Mouse (Mus musculus): ENCODE measurements around the gene Socs1. TPM values are rescaled to one million over a fixed set of nuclear protein-coding genes. Genes with fewer than 3 reads are reported as not detected.

Gene Socs1
- polyA plus RNA-seq, 1 experiment, result 279 TPM

DNA sequence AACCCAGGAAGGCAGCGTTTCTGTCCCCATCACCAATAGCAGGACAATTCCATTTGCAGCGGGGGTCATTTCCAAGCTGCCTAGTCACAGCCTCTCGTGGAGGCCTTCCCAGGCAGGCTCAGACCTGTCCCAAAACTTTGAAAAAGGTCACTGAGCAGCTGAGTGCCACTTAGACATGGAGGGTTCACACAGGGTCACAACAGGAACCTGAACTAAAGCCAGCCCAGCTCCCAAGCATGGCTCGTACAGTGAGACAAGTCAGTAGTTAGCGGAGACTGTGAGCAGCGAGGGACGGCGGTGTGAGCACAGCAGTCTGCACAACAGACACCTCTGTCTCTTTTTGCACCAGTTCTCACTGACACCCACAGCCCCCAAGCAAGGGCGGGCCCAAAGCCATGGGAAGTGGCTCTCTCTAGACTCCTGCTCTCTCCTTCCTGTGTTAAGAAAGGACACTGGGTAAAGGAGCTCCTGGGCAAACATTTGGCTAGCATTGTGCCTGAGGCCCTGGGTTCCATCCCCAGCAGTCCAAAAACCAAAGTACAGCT lies 45.4 kb downstream of the Socs1 start:
- no peak overlapping the region for H3K4me3 ChIP-seq (ENCODE audit: control insufficient read depth, insufficient read depth, low read length)
- WGBS, result 61% methylated on average over 9 of the region's 9 CpGs
- 0 out of 2 replicates have a peak, but pooled peaks have one; percentile 28 for TF ChIP-seq POLR2A (IDR thresholded peaks at IDR 0.05; ENCODE audit: control insufficient read depth, extremely low read depth, insufficient read depth, low read length, poor library complexity)
- TF ChIP-seq CTCF (IDR thresholded peaks at IDR 0.05; ENCODE audit: borderline replicate concordance, control insufficient read depth, extremely low read depth, insufficient read depth, low read length, poor library complexity), result no peak
- H3K27ac ChIP-seq (ENCODE audit: control insufficient read depth, insufficient read depth, low read length), result peak overlapping the region; percentile 72
- no peaks in the 10 kb centered on the region for H3K27me3 ChIP-seq (ENCODE audit: control insufficient read depth, insufficient read depth, low read length)
- peaks cover 80% of the 10 kb centered on the region for H3K4me1 ChIP-seq (replicated peaks; ENCODE audit: control insufficient read depth, insufficient read depth, low read length)
- H3K36me3 ChIP-seq (ENCODE audit: control insufficient read depth, insufficient read depth, low read length), result no peaks in the 10 kb centered on the region
- DNase-seq, result peak; percentile 34

DNA sequence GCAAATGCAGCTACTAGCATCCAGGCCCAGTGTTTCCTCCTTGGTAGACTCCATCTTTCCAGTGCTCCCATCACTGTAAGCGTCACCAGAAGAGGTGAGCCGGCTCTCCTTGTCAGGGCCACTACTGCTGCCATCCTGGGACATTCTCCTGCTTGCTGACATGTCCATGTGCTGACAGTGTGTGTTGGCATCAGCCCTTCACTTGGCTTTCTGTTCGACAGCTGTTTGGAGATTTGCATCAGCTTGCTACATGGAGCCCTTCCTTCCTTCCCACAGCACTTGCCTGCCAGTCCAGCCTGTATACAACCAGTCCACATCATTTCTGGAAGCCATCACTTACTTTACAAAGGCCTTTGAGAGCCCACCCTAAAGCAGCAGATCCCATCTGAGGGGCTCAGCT lies 46.5 kb downstream of the Socs1 start:
- TF ChIP-seq CTCF (IDR thresholded peaks at IDR 0.05; ENCODE audit: borderline replicate concordance, control insufficient read depth, extremely low read depth, insufficient read depth, low read length, poor library complexity) (no peak), POLR2A (IDR thresholded peaks at IDR 0.05; ENCODE audit: control insufficient read depth, extremely low read depth, insufficient read depth, low read length, poor library complexity) (no peak)
- no peak overlapping the region for H3K27ac ChIP-seq (ENCODE audit: control insufficient read depth, insufficient read depth, low read length)
- H3K4me1 ChIP-seq (replicated peaks; ENCODE audit: control insufficient read depth, insufficient read depth, low read length), result peaks cover 71% of the 10 kb centered on the region
- WGBS, result 92% methylated on average over 3 of the region's 3 CpGs
- H3K36me3 ChIP-seq (ENCODE audit: control insufficient read depth, insufficient read depth, low read length), result no peaks in the 10 kb centered on the region
- no peak overlapping the region for H3K4me3 ChIP-seq (ENCODE audit: control insufficient read depth, insufficient read depth, low read length)
- H3K27me3 ChIP-seq (ENCODE audit: control insufficient read depth, insufficient read depth, low read length), result no peaks in the 10 kb centered on the region
- no peak for DNase-seq

DNA sequence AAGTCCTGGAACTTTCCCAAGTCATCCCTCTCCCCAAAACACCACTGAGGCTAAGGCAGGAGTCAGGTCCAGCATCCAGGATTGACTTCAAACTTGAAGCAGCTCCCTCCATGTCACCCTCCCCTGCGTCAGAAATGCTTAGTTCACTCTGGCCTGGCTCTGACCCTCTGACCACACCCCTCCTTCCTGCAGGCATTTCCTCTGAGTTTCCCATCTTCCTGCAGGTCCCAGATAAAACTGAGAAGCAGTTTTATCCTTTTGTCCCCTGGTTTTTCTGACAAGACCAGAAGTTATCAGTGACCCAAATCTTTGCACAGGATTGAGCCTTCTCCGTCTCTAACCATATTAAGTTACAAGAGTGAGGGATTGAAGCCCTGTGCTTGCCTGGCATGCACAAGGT lies 47.8 kb downstream of the Socs1 start:
- TF ChIP-seq POLR2A (IDR thresholded peaks at IDR 0.05; ENCODE audit: control insufficient read depth, extremely low read depth, insufficient read depth, low read length, poor library complexity) (no peak), CTCF (IDR thresholded peaks at IDR 0.05; ENCODE audit: borderline replicate concordance, control insufficient read depth, extremely low read depth, insufficient read depth, low read length, poor library complexity) (no peak)
- H3K4me3 ChIP-seq (ENCODE audit: control insufficient read depth, insufficient read depth, low read length), result no peak overlapping the region
- WGBS, result 92% methylated on average over 2 of the region's 2 CpGs
- no peaks in the 10 kb centered on the region for H3K27me3 ChIP-seq (ENCODE audit: control insufficient read depth, insufficient read depth, low read length)
- H3K36me3 ChIP-seq (ENCODE audit: control insufficient read depth, insufficient read depth, low read length), result no peaks in the 10 kb centered on the region
- peaks cover 70% of the 10 kb centered on the region for H3K4me1 ChIP-seq (replicated peaks; ENCODE audit: control insufficient read depth, insufficient read depth, low read length)
- DNase-seq, result no peak
- H3K27ac ChIP-seq (ENCODE audit: control insufficient read depth, insufficient read depth, low read length), result no peak overlapping the region

DNA sequence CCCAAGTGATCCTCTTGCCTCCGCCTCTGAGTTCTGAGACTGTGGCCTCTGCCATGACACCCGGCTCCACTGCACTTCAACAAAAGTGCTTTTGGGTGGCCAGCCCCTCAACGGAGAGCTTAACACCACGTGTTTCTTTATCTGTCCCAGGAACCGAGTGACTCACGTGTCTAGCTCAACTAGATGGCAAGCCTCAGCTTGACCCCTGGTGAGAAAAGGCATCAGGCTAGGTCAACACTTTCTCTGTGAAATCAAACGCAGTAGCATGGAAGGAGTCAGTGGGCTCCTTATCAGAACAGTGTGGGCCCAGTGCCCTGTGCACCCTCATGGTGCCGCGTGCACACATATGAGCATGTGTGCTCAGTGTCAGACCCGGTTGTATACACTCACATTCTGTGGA lies 49.0 kb downstream of the Socs1 start:
- Histone ChIP-seq H3K27me3 (ENCODE audit: control insufficient read depth, insufficient read depth, low read length) (no peaks in the 10 kb centered on the region), H3K36me3 (ENCODE audit: control insufficient read depth, insufficient read depth, low read length) (no peaks in the 10 kb centered on the region), H3K27ac (ENCODE audit: control insufficient read depth, insufficient read depth, low read length) (no peak overlapping the region), H3K4me1 (replicated peaks; ENCODE audit: control insufficient read depth, insufficient read depth, low read length) (peaks cover 72% of the 10 kb centered on the region), H3K4me3 (ENCODE audit: control insufficient read depth, insufficient read depth, low read length) (no peak overlapping the region)
- no peak for TF ChIP-seq POLR2A (IDR thresholded peaks at IDR 0.05; ENCODE audit: control insufficient read depth, extremely low read depth, insufficient read depth, low read length, poor library complexity)
- no peak for TF ChIP-seq CTCF (IDR thresholded peaks at IDR 0.05; ENCODE audit: borderline replicate concordance, control insufficient read depth, extremely low read depth, insufficient read depth, low read length, poor library complexity)
- DNase-seq, result no peak
- whole genome bisulfite sequencing, result 89% methylated on average over 10 of the region's 10 CpGs

DNA sequence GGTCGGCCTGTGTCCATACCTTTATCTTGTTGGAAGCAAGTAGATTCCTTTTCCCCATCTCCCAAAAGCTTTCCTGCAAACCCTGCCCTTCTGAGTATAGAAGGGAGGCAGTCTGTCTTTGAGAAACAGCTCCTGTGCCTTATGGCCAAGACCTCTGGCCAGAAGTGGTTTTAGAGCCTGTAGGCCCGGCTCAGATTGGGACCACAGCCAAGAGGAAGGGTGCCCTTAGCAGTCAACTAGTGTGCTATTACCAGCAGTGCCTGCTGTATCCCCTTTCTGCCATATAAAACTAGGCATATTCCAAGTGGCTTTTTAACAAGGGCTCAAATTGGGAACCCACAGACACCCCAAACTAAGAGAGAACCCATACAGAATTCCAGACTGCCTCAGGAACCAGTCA lies 49.6 kb downstream of the Socs1 start:
- H3K27me3 ChIP-seq (ENCODE audit: control insufficient read depth, insufficient read depth, low read length), result no peaks in the 10 kb centered on the region
- no peak overlapping the region for H3K27ac ChIP-seq (ENCODE audit: control insufficient read depth, insufficient read depth, low read length)
- no peak for DNase-seq
- peaks cover 75% of the 10 kb centered on the region for H3K4me1 ChIP-seq (replicated peaks; ENCODE audit: control insufficient read depth, insufficient read depth, low read length)
- TF ChIP-seq CTCF (IDR thresholded peaks at IDR 0.05; ENCODE audit: borderline replicate concordance, control insufficient read depth, extremely low read depth, insufficient read depth, low read length, poor library complexity) (no peak), POLR2A (IDR thresholded peaks at IDR 0.05; ENCODE audit: control insufficient read depth, extremely low read depth, insufficient read depth, low read length, poor library complexity) (no peak)
- 68% methylated on average over 2 of the region's 2 CpGs for WGBS
- no peak overlapping the region for H3K4me3 ChIP-seq (ENCODE audit: control insufficient read depth, insufficient read depth, low read length)
- no peaks in the 10 kb centered on the region for H3K36me3 ChIP-seq (ENCODE audit: control insufficient read depth, insufficient read depth, low read length)

DNA sequence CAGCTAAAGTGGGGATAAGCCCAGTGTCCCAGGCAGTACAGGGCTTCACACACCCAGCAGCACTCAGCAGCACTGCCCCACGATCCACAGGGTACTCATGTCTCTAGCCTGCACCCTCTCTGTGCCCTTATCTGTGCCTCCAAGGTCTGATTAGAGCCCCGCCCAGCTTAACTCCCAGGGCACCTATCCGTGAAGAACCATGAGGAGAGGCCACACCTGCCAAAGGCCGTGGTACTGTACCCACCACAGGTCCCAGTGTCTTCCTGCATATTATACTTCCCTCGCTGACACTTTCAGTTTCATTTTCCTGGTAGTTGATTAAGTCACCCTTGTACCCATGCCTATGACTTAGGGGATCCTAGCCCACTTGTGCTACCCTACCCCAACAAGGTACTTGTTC lies 52.9 kb downstream of the Socs1 start:
- Histone ChIP-seq H3K27ac (ENCODE audit: control insufficient read depth, insufficient read depth, low read length) (peak overlapping the region; percentile 68), H3K4me1 (replicated peaks; ENCODE audit: control insufficient read depth, insufficient read depth, low read length) (peaks cover 55% of the 10 kb centered on the region), H3K4me3 (ENCODE audit: control insufficient read depth, insufficient read depth, low read length) (peak overlapping the region; percentile 24), H3K27me3 (ENCODE audit: control insufficient read depth, insufficient read depth, low read length) (no peaks in the 10 kb centered on the region), H3K36me3 (ENCODE audit: control insufficient read depth, insufficient read depth, low read length) (no peaks in the 10 kb centered on the region)
- no peak for TF ChIP-seq CTCF (IDR thresholded peaks at IDR 0.05; ENCODE audit: borderline replicate concordance, control insufficient read depth, extremely low read depth, insufficient read depth, low read length, poor library complexity)
- TF ChIP-seq POLR2A (IDR thresholded peaks at IDR 0.05; ENCODE audit: control insufficient read depth, extremely low read depth, insufficient read depth, low read length, poor library complexity), result no peak
- peak; percentile 46 for DNase-seq
- WGBS, result 14% methylated on average over 5 of the region's 5 CpGs

Other genes starting within 250 kb of the Socs1 start
- 122 and 146 TPM in 2 replicates for gene Dexi, start 242.5 kb downstream of the Socs1 start, polyA plus RNA-seq (2012; rRNA removed)
- 25.2 and 30.1 TPM in 2 replicates for gene Clec16a, start 240.2 kb downstream of the Socs1 start, polyA plus RNA-seq (2012; rRNA removed)
- gene Tnp2, start 3.1 kb upstream of the Socs1 start, polyA plus RNA-seq (2012; rRNA removed), result 2.7 and 14.2 TPM in 2 replicates
- not detected in 2 replicates for gene Prm3, start 5.4 kb upstream of the Socs1 start, polyA plus RNA-seq (2012; rRNA removed)
- 0.50 and 7.0 TPM in 2 replicates for gene Prm2, start 10.6 kb upstream of the Socs1 start, polyA plus RNA-seq (2012; rRNA removed)
- gene Prm1, start 20.3 kb upstream of the Socs1 start, polyA plus RNA-seq (2012; rRNA removed), result 0.96 and 6.1 TPM in 2 replicates
- not detected in 2 replicates for gene Gm11172, start 27.4 kb upstream of the Socs1 start, polyA plus RNA-seq (2012; rRNA removed)
- 23.0 and 59.4 TPM in 2 replicates for gene Rmi2, start 49.5 kb upstream of the Socs1 start, polyA plus RNA-seq (2012; rRNA removed)

All from thymus, adult 2 months (tissue).